Mouse (Mus musculus) heart, adult 9 months (tissue): ENCODE data around the gene Sp6.

Source experiments
- DNase-seq, 2 experiments: peaks; one replicate each; pipeline ENCODE4 v3.0.0; 2022; ENCODE audit warnings: low spot score in 2 of 2

The Sp6 gene

DNA sequence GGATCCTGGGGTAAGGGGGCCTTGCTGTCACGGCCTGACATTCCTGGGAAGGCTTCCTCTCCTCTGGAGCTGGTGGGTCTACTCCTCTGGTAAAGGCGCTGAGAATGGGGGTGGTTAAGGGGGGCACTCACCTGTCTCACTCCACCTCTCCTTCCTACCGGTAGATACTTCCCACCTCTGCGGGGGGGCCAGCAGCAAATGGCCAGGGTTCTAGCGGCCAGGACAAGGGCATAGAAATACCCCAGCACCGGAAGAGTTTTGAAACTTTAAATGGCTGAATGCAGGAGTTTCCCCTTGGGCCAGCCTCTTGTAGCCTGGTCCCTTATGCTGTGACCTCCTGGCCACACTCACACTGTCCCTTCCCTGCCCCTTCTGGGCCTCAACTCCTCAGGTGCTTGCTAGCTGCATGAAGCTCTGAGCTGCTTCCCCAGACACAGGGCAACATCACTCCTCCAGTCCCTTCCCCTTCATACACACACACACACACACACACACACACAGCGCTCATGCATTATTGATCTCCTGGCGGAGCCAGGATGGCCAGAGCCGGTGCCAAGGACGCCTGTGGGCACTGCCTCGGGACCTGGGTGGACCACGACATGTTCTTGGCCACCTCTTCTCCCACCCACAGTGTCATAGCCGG lies 37.9 kb downstream of the Sp6 start:
- DNase-seq, result no peak

DNA sequence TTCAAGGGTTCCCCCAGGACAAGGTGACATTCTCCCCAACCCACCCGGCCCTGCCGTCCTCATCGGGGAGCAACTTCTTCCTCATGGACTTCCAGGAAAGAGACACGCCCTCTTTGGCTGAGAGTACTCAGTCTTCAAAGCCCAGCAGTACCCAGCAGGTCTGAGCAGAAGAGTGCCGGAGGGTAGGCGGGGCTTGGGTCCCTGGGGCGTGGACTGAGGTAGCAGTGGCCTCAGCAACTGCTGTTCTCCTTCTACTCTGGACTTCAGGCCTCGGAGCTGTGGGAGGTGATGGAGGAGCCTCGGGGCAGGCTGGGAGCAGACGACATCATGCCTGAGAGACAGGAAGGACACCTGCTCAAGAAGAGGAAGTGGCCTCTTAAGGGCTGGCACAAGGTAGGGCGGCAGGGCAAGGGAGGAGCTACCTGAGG lies 39.0 kb downstream of the Sp6 start:
- DNase-seq, result no peak

DNA sequence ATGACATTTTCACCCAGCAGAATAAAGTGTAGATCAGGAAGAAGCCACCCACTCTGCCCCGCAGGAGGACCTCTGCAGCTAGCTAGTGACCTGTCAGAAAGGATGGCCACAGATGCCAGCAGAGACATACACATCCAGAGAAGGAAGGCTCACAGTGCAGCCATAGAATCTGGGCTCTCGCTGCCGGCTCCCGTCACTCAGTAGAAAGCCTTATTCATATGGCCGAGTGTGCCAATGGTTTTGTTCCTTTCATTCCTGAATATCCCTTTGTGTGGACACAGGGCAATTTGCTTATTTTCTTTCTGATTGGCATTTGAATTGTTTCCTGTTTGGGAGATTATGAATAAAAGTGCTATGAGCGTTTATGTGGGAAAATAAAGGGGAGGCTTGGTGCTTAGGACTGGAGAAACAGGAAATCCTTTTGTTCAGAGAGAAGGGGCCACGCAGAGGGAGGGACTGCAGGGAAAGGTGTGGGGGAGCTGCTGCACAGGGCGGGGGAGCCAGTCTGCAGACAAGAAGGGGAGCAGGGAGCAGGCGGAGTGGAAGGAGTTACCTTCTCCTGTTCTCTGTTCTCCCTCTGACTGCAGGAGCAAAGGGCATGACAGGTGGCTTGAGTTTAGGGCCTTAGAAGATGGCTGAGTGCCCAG lies 50.2 kb downstream of the Sp6 start:
- DNase-seq, result no peak

DNA sequence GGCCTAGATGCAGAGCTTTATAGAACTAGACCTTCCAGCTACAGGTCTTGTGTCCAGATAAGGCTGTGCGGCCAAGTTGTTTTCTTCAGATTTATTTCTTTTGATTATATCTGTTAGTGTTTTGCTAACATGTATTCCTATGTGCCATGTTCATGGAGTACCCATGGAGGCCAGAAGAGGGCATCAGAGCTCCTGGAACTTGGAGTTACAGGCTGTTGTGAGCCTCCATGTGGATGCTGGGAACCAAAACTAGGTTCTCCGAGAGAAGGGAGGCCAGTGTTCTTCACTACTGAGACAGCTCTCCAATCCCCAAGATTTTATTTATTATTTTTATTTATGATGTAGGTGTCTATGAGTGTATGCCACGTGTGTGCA lies 50.7 kb downstream of the Sp6 start:
- no peak for DNase-seq

DNA sequence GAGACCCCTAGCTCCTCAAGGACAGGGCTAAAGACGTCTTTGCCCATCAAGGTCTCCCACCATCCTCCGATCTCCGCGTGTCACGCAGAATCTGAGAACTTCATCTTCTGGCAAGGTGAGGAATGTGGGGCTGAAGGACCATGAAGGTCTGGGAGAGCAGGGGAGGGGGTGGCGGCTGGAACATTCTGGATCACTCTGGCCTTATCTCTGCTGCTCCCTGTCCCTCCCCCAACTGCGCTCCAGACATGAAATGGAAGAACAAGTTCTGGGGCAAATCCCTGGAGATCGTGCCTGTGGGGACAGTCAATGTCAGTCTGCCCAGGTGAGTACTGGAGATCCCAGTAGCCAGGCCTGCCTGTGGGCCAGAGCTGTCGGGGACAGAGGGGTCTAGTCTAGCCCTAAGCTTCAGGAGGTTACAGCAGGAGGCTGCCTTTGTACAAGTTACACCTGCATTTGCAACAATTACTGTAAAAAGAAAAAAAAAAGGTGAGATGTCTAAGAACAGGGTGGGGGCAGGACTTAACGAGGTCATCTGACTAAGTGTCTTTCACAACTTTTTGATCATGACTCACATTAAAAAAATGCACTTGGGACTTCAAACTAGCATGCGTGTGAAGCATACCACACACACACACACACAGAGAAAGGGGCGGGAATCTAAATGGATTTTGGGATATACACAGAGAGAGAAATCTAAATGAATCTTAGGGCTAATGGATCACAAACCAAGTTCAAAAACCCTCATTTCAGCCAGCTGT lies 52.5 kb downstream of the Sp6 start:
- no peak for DNase-seq

DNA sequence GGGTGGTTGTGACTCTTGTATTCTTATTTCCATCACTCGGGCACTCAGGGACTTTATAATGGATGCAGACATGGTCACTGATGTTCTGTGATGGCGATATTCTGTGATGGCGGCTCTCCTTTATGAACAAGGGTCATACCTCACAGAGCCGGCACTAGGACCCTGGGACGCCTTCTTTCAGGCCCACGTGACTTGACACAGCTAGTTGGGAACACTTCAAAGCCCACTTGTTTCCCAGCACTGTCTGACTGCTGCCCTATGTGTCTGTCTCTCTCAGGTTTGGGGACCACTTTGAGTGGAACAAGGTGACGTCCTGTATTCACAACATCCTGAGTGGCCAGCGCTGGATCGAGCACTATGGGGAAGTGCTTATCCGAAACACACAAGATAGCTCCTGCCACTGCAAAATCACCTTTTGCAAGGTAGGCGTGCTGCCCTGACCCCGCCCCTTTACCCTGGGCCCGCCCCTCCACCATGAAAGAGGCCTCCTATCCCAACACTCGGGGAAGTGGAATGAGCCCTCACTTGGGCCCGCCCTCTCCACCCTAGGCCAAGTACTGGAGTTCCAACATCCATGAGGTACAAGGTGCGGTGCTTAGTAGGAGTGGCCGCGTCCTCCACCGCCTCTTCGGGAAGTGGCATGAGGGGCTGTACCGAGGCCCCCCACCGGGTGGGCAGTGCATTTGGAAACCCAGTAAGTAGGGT lies 53.6 kb downstream of the Sp6 start:
- no peak for DNase-seq

DNA sequence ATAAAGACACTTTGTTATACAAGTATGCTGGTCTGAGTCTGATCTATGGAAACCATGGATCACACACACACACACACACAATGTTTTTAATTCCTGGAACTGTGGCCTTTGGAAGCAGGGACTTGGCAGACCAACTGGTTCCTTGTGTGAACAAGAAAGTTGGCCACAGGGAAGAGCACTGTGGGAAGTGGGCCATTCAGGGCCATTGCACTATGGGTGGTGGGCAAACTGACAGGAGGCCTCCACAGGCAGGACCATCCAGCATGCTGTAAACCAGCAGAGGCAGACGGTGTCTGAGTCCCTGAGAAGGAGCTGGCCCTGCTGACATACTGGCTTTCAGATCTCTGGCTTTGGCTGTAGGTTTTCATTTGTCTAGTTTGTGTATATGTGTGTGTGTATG lies 56.1 kb downstream of the Sp6 start:
- no peak for DNase-seq

DNA sequence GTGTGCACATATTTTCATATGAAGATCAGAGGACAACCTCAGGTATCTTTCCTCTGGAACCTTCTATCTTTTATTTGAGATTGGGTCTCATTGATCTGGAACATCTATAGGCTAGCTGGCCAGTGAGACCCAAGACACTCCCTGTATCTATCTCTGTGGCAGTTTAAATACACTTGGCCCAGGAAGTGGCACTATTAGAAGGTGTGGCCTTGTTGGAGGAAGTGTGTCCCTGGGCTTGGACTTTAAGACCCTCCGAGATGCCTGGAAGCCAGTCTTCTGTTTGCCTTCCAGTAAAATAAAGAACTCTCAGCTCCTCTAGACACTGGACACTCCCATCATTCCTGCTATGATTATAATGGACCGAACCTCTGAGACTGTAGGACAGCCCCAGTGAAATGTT lies 56.6 kb downstream of the Sp6 start:
- DNase-seq, result no peak

DNA sequence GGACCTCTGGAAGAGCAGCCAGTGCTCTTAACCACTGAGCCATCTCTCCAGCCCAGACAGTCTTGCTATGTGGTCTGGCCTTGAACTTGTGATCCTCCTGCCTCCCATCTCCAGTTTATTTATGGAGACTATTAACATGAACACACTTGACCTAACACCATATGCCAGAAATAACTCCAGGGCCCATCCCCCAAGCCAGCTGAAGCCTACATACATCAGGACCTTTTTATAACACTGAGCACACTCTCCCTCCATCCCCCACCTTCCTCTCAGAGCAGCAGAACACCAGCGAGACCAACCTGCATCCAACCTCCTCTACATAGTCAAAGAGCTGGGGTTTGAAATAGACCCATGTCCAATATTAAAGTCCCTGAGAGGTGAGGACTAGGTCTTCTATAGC lies 57.9 kb downstream of the Sp6 start:
- peak; percentile 23 to 25 for DNase-seq

DNA sequence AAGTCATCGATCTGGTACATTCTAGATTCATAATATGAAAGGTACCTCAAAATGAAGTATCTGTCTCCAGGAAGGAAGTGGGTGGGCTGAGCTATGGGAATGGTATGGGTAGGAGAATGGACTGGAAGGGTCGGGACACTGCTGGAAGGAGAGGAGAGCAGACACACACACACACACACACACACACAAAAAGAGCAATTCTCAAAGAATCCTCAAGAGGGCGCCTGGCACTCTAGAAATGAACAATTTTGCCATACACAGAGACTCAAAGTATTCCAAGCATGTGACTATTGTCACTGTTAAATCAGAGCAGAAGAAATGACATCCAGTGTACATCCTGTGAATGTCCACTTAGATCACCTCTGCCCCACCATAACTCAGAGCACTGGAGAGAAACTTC lies 59.3 kb downstream of the Sp6 start:
- peak in 1 of 2 experiments; percentile 27 for DNase-seq

DNA sequence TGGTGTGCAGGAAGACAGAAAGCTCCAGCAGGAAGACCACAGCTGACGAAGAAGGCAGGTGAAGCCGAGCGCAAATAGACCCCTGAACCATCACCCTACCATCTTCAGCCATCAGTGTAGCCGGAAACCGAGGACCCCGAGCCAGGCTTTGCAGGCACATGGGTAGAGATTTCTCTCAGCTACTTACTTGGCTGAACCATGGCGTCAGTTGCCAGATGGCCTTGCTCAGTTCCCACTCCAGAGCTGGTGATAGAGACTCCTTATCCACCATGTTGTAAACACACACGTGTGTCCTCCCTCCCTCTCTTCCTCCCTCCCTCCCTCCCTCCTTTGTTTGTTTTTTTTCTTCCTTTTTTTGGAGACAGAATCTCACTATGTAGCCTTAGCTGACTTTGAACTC lies 61.0 kb downstream of the Sp6 start:
- DNase-seq, result no peak
